Mouse (Mus musculus): ENCODE data around the gene Chd9.

DNA sequence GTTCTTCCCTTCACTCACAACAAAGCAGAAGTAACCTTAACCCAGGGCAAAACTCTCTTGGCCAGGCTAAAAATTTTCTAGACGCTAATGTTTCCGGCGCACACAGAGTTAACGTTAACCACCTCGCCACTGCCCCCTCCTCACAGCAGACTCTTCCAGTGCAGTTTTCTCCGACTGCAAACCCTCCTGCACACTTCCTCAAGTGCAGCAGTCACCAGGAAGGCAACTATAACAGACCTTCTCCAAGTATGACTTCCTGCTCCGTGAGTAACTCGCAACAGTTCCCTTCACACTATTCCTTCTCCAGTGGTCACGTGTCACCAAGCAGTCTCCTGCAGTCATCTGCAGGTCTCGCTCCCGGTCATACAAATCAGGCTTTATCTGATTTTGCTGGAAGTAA lies 104.8 kb downstream of the Chd9 start:
- TF ChIP-seq CTCF (IDR thresholded peaks at IDR 0.05; ENCODE audit: borderline replicate concordance, insufficient read depth, low read depth, low read length) (no peak), POLR2A (IDR thresholded peaks at IDR 0.05; ENCODE audit: borderline replicate concordance, insufficient read depth, low read length) (no peak)

Measured in cerebellum, adult 2 months (tissue).